Comparison of ENCODE assay signal across 17 mouse cellular contexts in genomic region chr1:127731086-127731485, GRCm38 (mm10). TPM values are rescaled to one million over a fixed set of nuclear protein-coding genes. Genes with fewer than 3 reads are reported as not detected.
"Had no signal": no experiment of that assay in that cellular context is flagged by ENCODE, and none has a peak within 500 bp of the region (broad histone marks: within the 10 kb centered on the region; RNA-seq: fewer than 3 reads in every experiment).

No protein-coding gene starts in this region.

- DNase-seq: left cerebral cortex, postnatal 4 days; lung, adult 18-20 months; lung, postnatal 4 days; midbrain, embryonic 14.5 days; thymus, adult 18-20 months; thymus, postnatal 36 days had no signal

- H3K4me2 ChIP-seq: limb, embryonic 12.5 days; limb, embryonic 15.5 days; midbrain, embryonic 11.5 days had no signal

- H3K9me3 ChIP-seq: limb, embryonic 15.5 days had no signal

- H3K27ac ChIP-seq: kidney, postnatal 0 days; limb, embryonic 12.5 days; limb, embryonic 15.5 days; liver, embryonic 14.5 days had no signal

- ATAC-seq: intestine, postnatal 0 days had no signal

- H3K9ac ChIP-seq: limb, embryonic 12.5 days; limb, embryonic 15.5 days; liver, embryonic 14.5 days had no signal

- H3K4me3 ChIP-seq: limb, embryonic 12.5 days; limb, embryonic 15.5 days had no signal

- H3K4me1 ChIP-seq: limb, embryonic 12.5 days; limb, embryonic 15.5 days had no signal

- H3K36me3 ChIP-seq: limb, embryonic 12.5 days; limb, embryonic 15.5 days had no signal

- H3K27me3 ChIP-seq: limb, embryonic 12.5 days; limb, embryonic 15.5 days had no signal

RNA-seq across cellular contexts. Expression of gene Acmsd, which starts 1.9 kb away (rescaled TPM):
- polyA plus RNA-seq: intestine, embryonic 14.5 days; intestine, postnatal 0 days; midbrain, postnatal 0 days; small intestine, adult 2 months; testis, adult 2 months; urinary bladder, adult 2 months had no signal
